Mouse (Mus musculus): Measurements from ENCODE around the gene Psmd13. TPM values are rescaled to one million over a fixed set of nuclear protein-coding genes. Genes with fewer than 3 reads are reported as not detected.
A peak's percentile ranks its signal among the peaks of the same experiment; 100 is the strongest.
"Not testable (repeated sequence)": the region's sequence is repeated elsewhere in the genome, so short reads cannot be mapped to it uniquely, and the experiment has no call there.

Psmd13 gene
- polyA plus RNA-seq, 1 experiment from 2014 or later, result 279 TPM

- Histone ChIP-seq H3K9ac (replicated peaks) (peak overlapping the region; percentile 93), H3K36me3 (peaks cover 64% of the 10 kb centered on the region), H3K9me3 (no peaks in the 10 kb centered on the region), H3K27me3 (no peaks in the 10 kb centered on the region), H3K4me2 (replicated peaks) (peak overlapping the region; percentile 99), H3K4me1 (peaks cover 32% of the 10 kb centered on the region), H3K4me3 (peak overlapping the region; percentile 81), H3K27ac (replicated peaks) (no peak overlapping the region)
- ATAC-seq (ENCODE audit: low FRiP score, low read depth), result no peak
- WGBS, result 93% methylated on average over 8 of the region's 8 CpGs
Measured at GRCm38 (mm10) chr7:140858746-140859145, 23.0 kb upstream of the Psmd13 start.

GRCm38 (mm10) chr7:140859997-140860396 is 21.8 kb upstream of the Psmd13 start:
- Histone ChIP-seq H3K9me3 (no peaks in the 10 kb centered on the region), H3K36me3 (peaks cover 66% of the 10 kb centered on the region), H3K4me2 (replicated peaks) (no peak overlapping the region), H3K4me1 (peaks cover 30% of the 10 kb centered on the region), H3K4me3 (no peak overlapping the region), H3K9ac (replicated peaks) (no peak overlapping the region), H3K27me3 (no peaks in the 10 kb centered on the region), H3K27ac (replicated peaks) (no peak overlapping the region)
- no peak for ATAC-seq (ENCODE audit: low FRiP score, low read depth)
- WGBS, result 69% methylated on average over 6 of the region's 6 CpGs

DNA sequence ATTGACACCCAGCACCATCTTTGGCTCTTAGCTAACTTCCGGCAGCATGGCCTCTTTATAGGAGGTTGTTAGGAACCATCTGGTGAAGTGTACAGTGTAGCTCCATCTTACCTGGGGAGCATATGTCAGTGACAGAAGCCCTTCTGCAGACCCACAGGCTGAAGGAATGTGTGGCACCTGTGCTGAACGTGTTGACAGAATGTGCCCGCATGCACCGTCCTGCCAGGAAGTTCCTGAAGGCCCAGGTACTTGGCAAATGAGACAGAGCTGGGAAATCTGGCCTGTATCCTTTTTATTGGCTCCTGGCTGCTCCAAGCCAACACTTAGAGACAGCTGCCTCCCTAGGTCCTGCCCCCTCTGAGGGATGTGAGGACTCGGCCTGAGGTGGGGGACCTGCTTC is 21.0 kb upstream of the Psmd13 start:
- H3K27ac ChIP-seq (replicated peaks), result no peak overlapping the region
- peaks cover 22% of the 10 kb centered on the region for H3K4me1 ChIP-seq
- no peak for ATAC-seq (ENCODE audit: low FRiP score, low read depth)
- no peak overlapping the region for H3K9ac ChIP-seq (replicated peaks)
- no peak overlapping the region for H3K4me2 ChIP-seq (replicated peaks)
- H3K36me3 ChIP-seq, result peaks cover 69% of the 10 kb centered on the region
- H3K27me3 ChIP-seq, result no peaks in the 10 kb centered on the region
- 91% methylated on average over 5 of the region's 5 CpGs for WGBS
- no peak overlapping the region for H3K4me3 ChIP-seq
- H3K9me3 ChIP-seq, result no peaks in the 10 kb centered on the region

DNA sequence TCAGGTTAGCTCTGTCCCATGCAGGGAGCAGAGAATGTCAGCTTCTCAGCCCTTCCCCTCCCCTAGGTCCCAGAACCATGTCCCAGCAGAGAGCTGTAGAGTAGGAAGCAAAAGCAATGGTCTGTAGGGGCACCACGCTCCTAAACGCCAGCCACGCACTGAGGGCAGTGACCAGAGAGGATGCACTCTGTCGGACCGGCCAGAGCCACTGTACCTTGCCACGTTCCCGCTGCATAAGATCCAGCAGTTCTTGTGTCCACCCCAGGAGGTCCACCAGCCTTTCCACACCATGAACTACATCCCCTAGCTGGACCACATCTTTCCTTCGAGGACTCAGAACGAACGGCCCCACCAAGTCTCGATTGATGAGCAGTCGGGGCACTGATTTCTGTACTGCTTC is 17.0 kb upstream of the Psmd13 start:
- Histone ChIP-seq H3K4me1 (0 out of 2 replicates have a peak, but pooled peaks cover 2% of the 10 kb centered on the region), H3K4me2 (replicated peaks) (no peak overlapping the region), H3K36me3 (peaks cover 70% of the 10 kb centered on the region), H3K4me3 (no peak overlapping the region), H3K9ac (replicated peaks) (no peak overlapping the region), H3K27me3 (no peaks in the 10 kb centered on the region), H3K9me3 (no peaks in the 10 kb centered on the region), H3K27ac (replicated peaks) (no peak overlapping the region)
- 89% methylated on average over 12 of the region's 12 CpGs for WGBS
- ATAC-seq (ENCODE audit: low FRiP score, low read depth), result no peak

- Histone ChIP-seq H3K4me3 (no peak overlapping the region), H3K27me3 (no peaks in the 10 kb centered on the region), H3K27ac (replicated peaks) (no peak overlapping the region), H3K9me3 (no peaks in the 10 kb centered on the region), H3K36me3 (peaks cover 23% of the 10 kb centered on the region; the same call in 1 of the 2 replicates), H3K4me2 (replicated peaks) (no peak overlapping the region), H3K4me1 (no peaks in the 10 kb centered on the region), H3K9ac (replicated peaks) (no peak overlapping the region)
- no peak for ATAC-seq (ENCODE audit: low FRiP score, low read depth)
- 94% methylated on average over 4 of the region's 4 CpGs for WGBS
Measured at GRCm38 (mm10) chr7:140874224-140874623, 7.5 kb upstream of the Psmd13 start.

- Histone ChIP-seq H3K4me3 (no peak overlapping the region), H3K36me3 (peaks cover 23% of the 10 kb centered on the region; the same call in 1 of the 2 replicates), H3K4me2 (replicated peaks) (no peak overlapping the region), H3K9ac (replicated peaks) (no peak overlapping the region), H3K4me1 (peaks cover 6% of the 10 kb centered on the region), H3K27ac (replicated peaks) (no peak overlapping the region), H3K27me3 (no peaks in the 10 kb centered on the region), H3K9me3 (no peaks in the 10 kb centered on the region)
- ATAC-seq (ENCODE audit: low FRiP score, low read depth), result no peak
- 88% methylated on average over 6 of the region's 6 CpGs for WGBS
Measured at GRCm38 (mm10) chr7:140877364-140877763, 4.4 kb upstream of the Psmd13 start.

DNA sequence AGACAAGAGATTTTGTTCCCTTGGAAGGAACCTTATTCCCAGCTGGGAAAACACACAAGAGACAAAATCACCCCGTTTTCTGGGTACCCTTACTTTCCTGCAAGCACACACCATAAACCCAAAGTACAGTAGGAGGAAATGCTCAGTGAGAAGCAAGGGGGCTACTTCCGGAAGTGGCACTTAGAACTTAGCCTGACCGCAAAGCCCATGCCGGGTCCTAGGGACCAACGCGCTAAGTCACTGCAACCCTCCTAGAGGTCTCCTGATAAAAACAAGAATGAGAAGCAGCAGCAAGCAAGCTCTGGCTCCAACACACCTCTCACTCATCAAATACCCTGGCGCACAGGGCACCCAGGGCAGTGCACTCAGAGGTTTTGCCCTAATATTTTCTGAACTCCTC is 2.4 kb upstream of the Psmd13 start:
- Histone ChIP-seq H3K9ac (replicated peaks) (no peak overlapping the region), H3K4me2 (replicated peaks) (no peak overlapping the region), H3K27ac (replicated peaks) (no peak overlapping the region), H3K4me3 (no peak overlapping the region), H3K36me3 (peaks cover 23% of the 10 kb centered on the region; the same call in 1 of the 2 replicates), H3K9me3 (no peaks in the 10 kb centered on the region), H3K27me3 (no peaks in the 10 kb centered on the region), H3K4me1 (peaks cover 17% of the 10 kb centered on the region)
- 89% methylated on average over 7 of the region's 7 CpGs for WGBS
- ATAC-seq (ENCODE audit: low FRiP score, low read depth), result no peak

DNA sequence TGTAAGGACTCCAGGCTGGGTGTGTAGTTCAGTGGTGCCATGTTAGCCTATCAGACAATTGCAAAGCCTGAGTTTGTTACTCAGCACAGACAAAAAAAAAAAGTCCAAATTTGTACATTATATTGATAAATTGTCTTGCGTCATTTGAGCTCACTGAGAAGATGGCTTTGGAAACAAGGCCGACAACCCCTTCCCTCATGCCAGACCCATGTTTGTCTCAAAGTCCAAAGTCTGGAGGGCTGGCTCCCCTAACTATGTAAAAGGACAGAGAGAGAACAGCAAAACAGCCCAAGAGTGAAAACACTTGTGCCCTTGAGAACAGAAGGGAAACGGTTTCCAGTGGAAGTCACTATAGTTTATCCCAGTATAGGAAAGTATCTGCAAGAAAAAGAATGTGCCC is 1.3 kb upstream of the Psmd13 start:
- no peak overlapping the region for H3K4me2 ChIP-seq (replicated peaks)
- peaks cover 17% of the 10 kb centered on the region for H3K4me1 ChIP-seq
- H3K9ac ChIP-seq (replicated peaks), result no peak overlapping the region
- no peaks in the 10 kb centered on the region for H3K27me3 ChIP-seq
- peaks cover 19% of the 10 kb centered on the region for H3K36me3 ChIP-seq
- no peak overlapping the region for H3K4me3 ChIP-seq
- no peak for ATAC-seq (ENCODE audit: low FRiP score, low read depth)
- WGBS, result 87% methylated on average over 3 of the region's 3 CpGs
- H3K9me3 ChIP-seq, result no peaks in the 10 kb centered on the region
- H3K27ac ChIP-seq (replicated peaks), result no peak overlapping the region

DNA sequence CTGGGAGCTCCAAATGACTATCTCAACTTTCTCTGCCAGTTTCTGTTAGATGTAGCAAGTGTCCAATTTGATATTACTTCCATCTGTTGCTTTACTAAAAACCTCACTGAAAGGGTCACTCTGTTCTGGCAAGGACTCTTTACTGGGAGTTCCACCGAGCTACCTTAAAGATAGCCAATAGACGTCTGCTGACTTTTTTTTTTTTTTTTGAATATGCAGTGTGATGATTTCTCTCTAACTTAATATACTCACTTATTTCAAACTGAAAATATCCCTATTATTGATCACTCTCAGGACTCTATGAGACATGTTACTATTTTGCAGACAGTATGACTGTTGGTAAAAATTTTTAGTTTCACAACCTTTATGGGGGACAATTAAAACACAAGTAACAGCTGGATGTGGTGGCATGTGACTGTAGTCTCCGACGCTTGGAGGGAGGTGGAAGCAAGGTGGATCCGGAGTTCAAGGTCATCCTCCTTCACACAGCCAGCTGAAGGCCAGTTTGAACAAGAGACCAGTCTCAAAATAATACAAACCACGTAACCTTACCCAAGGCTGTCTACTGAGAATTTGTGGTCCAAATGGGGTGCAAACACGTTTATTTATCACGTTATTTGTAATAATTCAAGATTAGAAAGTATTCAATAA is 778 bp upstream of the Psmd13 start:
- ATAC-seq (ENCODE audit: low FRiP score, low read depth), result no peak
- H3K27ac ChIP-seq (replicated peaks), result no peak overlapping the region
- peak overlapping the region; percentile 94 for H3K4me3 ChIP-seq
- peak overlapping the region; percentile 92; the same call in 1 of the 2 replicates for H3K9ac ChIP-seq (replicated peaks)
- H3K4me2 ChIP-seq (replicated peaks), result peak overlapping the region; percentile 77
- H3K9me3 ChIP-seq, result no peaks in the 10 kb centered on the region
- peaks cover 17% of the 10 kb centered on the region for H3K4me1 ChIP-seq
- no peaks in the 10 kb centered on the region for H3K27me3 ChIP-seq
- 34% methylated on average over 8 of the region's 8 CpGs for WGBS
- peaks cover 19% of the 10 kb centered on the region for H3K36me3 ChIP-seq

DNA sequence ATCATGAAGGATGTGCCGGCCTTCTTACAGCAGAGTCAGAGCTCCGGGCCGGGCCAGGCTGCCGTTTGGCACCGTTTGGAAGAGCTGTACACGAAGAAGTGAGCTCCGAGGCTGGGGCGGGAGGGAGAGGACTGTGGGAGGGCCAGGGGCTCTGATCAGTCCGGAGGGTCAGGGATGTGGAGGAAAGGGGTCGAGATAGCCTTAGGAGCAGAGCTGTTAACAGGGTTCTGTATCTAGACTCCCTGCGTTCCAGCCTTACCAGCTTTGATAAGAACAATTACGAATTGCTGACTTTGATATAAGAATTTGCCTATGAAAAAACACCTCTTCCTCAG is 668 bp downstream of the Psmd13 start:
- under 1% methylated on average over 12 of the region's 12 CpGs for WGBS
- Histone ChIP-seq H3K4me1 (peaks cover 17% of the 10 kb centered on the region), H3K9ac (replicated peaks) (peak overlapping the region; percentile 92), H3K9me3 (no peaks in the 10 kb centered on the region), H3K36me3 (peaks cover 21% of the 10 kb centered on the region), H3K27me3 (no peaks in the 10 kb centered on the region), H3K4me3 (peak overlapping the region; percentile 94), H3K27ac (replicated peaks) (peak overlapping the region; percentile 86), H3K4me2 (replicated peaks) (peak overlapping the region; percentile 77)
- ATAC-seq (ENCODE audit: low FRiP score, low read depth), result peak; percentile 72

DNA sequence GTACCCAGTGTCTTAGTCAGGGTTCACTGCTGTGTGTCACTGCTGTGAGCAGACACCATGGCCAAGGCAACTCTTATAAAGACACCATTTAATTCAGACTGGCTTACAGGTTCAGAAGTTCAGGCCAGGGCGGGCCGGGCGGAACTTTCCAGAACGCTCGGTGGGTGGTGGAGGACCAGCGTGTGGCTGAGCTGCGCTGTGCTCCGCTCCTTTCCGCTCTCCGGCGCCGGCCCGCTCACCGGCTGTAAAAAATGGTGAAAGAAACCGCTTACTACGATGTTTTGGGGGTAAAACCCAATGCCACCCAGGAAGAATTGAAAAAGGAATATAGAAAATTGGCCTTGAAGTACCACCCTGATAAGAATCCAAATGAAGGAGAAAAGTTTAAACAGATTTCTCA is 8.9 kb downstream of the Psmd13 start:
- H3K4me3 ChIP-seq; H3K9ac ChIP-seq (replicated peaks); H3K9me3 ChIP-seq; H3K4me2 ChIP-seq (replicated peaks); H3K27me3 ChIP-seq; ATAC-seq (ENCODE audit: low FRiP score, low read depth); H3K4me1 ChIP-seq; H3K27ac ChIP-seq (replicated peaks): not testable (repeated sequence)
- H3K36me3 ChIP-seq, result peaks cover 81% of the 10 kb centered on the region
- WGBS, result 97% methylated on average over 16 of the region's 16 CpGs

DNA sequence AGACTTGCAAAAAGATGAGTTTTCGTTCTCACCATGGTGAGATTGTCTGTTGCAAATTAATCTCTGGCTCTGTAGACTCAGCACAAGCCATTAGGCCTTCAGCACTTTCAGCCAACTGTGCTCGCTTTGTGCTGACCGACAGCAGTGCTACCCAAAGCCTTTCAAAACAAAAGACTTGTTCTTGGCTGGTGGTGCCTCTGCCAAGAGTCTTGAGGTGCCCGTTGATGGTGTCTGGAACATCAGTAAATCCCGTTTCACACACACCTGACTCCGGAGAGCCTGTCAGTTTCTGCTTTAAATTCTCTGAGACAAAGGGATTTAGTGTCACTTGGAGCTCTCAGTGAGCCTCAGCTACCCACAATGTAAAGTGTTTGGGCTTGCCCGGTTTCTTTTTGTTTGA is 12.3 kb downstream of the Psmd13 start:
- no peak overlapping the region for H3K4me3 ChIP-seq
- H3K9ac ChIP-seq (replicated peaks), result no peak overlapping the region
- H3K36me3 ChIP-seq, result peaks cover 82% of the 10 kb centered on the region
- 90% methylated on average over 7 of the region's 7 CpGs for WGBS
- H3K27me3 ChIP-seq, result no peaks in the 10 kb centered on the region
- H3K4me1 ChIP-seq, result no peaks in the 10 kb centered on the region
- no peak overlapping the region for H3K4me2 ChIP-seq (replicated peaks)
- H3K27ac ChIP-seq (replicated peaks), result no peak overlapping the region
- ATAC-seq (ENCODE audit: low FRiP score, low read depth), result no peak
- no peaks in the 10 kb centered on the region for H3K9me3 ChIP-seq

- no peaks in the 10 kb centered on the region for H3K4me1 ChIP-seq
- H3K4me3 ChIP-seq, result no peak overlapping the region
- WGBS, result 96% methylated on average over 3 of the region's 3 CpGs
- H3K27ac ChIP-seq (replicated peaks), result no peak overlapping the region
- H3K27me3 ChIP-seq, result no peaks in the 10 kb centered on the region
- H3K9ac ChIP-seq (replicated peaks), result no peak overlapping the region
- no peak overlapping the region for H3K4me2 ChIP-seq (replicated peaks)
- H3K36me3 ChIP-seq, result peaks cover 82% of the 10 kb centered on the region
- H3K9me3 ChIP-seq, result no peaks in the 10 kb centered on the region
- no peak for ATAC-seq (ENCODE audit: low FRiP score, low read depth)
Measured at GRCm38 (mm10) chr7:140894611-140895010, 12.8 kb downstream of the Psmd13 start.

Measured in midbrain, embryonic 12.5 days (tissue).